Mouse (Mus musculus): Measurements from ENCODE around the gene Tubb5.

GRCm38 (mm10) chr17:35841076-35841950 is 3.2 kb upstream of the Tubb5 start, which contains the start of gene Mdc1:
- TF ChIP-seq POLR2A (IDR thresholded peaks at IDR 0.05; ENCODE audit: borderline replicate concordance, extremely low read depth, insufficient read depth, insufficient read length, poor library complexity, severe bottlenecking) (peak; percentile 42; the same call in 1 of the 2 replicates), CTCF (IDR thresholded peaks at IDR 0.05; ENCODE audit: borderline replicate concordance, extremely low read depth, insufficient read depth, insufficient read length) (no peak; the same call in 1 of the 2 replicates)

Data from brain, embryonic 14.5 days (tissue).